Comparison of ENCODE assay signal across 17 mouse cellular contexts in genomic region chr1:25204636-25205035, GRCm38 (mm10).
A peak's percentile ranks its signal among the peaks of the same experiment; 100 is the strongest.
DNase-seq lines count a peak whose midpoint lies in the region; ATAC-seq and TF ChIP-seq lines count a peak whose summit lies in the region.
"Had no signal": no experiment of that assay in that cellular context is flagged by ENCODE, and none has a peak within 500 bp of the region (broad histone marks: within the 10 kb centered on the region; RNA-seq: fewer than 3 reads in every experiment).

No protein-coding gene starts in this region.

- TF ChIP-seq CTCF in forebrain, postnatal 0 days (IDR thresholded peaks at IDR 0.05; ENCODE audit: low read depth), result no peak

- H3K4me1 ChIP-seq in forebrain, postnatal 0 days (ENCODE audit: insufficient read depth), result no peaks in the 10 kb centered on the region
- H3K4me1 ChIP-seq in midbrain, embryonic 14.5 days (ENCODE audit: control insufficient read depth, insufficient read depth, low read length), result no peaks in the 10 kb centered on the region
- H3K4me1 ChIP-seq: limb, embryonic 12.5 days had no signal

- WGBS in forebrain, postnatal 0 days, result 36% methylated on average over 5 of the region's 5 CpGs
- 20% methylated on average over 5 of the region's 5 CpGs for WGBS in midbrain, embryonic 14.5 days

- no peak overlapping the region for H3K4me3 ChIP-seq in forebrain, postnatal 0 days (ENCODE audit: low read depth, low read length)
- no peak overlapping the region for H3K4me3 ChIP-seq in midbrain, embryonic 14.5 days (replicated peaks; ENCODE audit: low read depth, low read length)
- H3K4me3 ChIP-seq: erythroblast, embryonic 14.5 days; limb, embryonic 12.5 days had no signal

- H3K4me2 ChIP-seq in forebrain, postnatal 0 days (ENCODE audit: low read depth), result no peak overlapping the region
- peak overlapping the region; percentile 15; the same call in 1 of the 2 replicates for H3K4me2 ChIP-seq in midbrain, embryonic 14.5 days (ENCODE audit: low read length)
- H3K4me2 ChIP-seq: limb, embryonic 12.5 days had no signal

- peak; percentile 74 for ATAC-seq in forebrain, postnatal 0 days
- ATAC-seq in midbrain, embryonic 14.5 days (ENCODE audit: low FRiP score, low TSS enrichment), result peak; percentile 81
- ATAC-seq in megakaryocyte-erythroid progenitor cell, adult 5-6 weeks (replicated peaks; ENCODE audit: low FRiP score, low TSS enrichment, poor library complexity, severe bottlenecking), result no peak

- H3K27me3 ChIP-seq in forebrain, postnatal 0 days (ENCODE audit: insufficient read depth, low read length), result no peaks in the 10 kb centered on the region
- no peaks in the 10 kb centered on the region for H3K27me3 ChIP-seq in midbrain, embryonic 14.5 days (ENCODE audit: control insufficient read depth, insufficient read depth, low read length)
- H3K27me3 ChIP-seq: CH12.LX; limb, embryonic 12.5 days had no signal

- DNase-seq in embryo, embryonic 10 days (ENCODE audit: low spot score), result peak; percentile 14
- DNase-seq in embryo, embryonic 11 days, result no peak
- peak; percentile 26 for DNase-seq in brain, adult 2 months (ENCODE audit: low read depth, low spot score)
- peak; percentile 17 for DNase-seq in forebrain, postnatal 0 days
- DNase-seq in midbrain, embryonic 14.5 days, result peak; percentile 71
- no peak for DNase-seq in right cerebral cortex, postnatal 10 days (ENCODE audit: low spot score in 2 of 2)
- DNase-seq in layer of hippocampus, postnatal 25 days (ENCODE audit: extremely low spot score in 1 of 2, low spot score in 1 of 2), result no peak
- DNase-seq: cerebellum, adult 11-12 months; heart, adult 11 months; kidney, adult 9 months; right cerebral cortex, adult 18-20 months; thymus, postnatal 14 days had no signal

- no peaks in the 10 kb centered on the region for H3K36me3 ChIP-seq in forebrain, postnatal 0 days (ENCODE audit: insufficient read depth)
- H3K36me3 ChIP-seq in midbrain, embryonic 14.5 days (ENCODE audit: control insufficient read depth, insufficient read depth, low read length), result no peaks in the 10 kb centered on the region
- H3K36me3 ChIP-seq: limb, embryonic 12.5 days had no signal

- H3K27ac ChIP-seq in forebrain, postnatal 0 days (ENCODE audit: low read depth, low read length), result no peak overlapping the region; the same call in 1 of the 2 replicates
- H3K27ac ChIP-seq in midbrain, embryonic 14.5 days (replicated peaks; ENCODE audit: low read depth, low read length), result no peak overlapping the region
- H3K27ac ChIP-seq: limb, embryonic 12.5 days; liver, embryonic 14.5 days had no signal

- no peaks in the 10 kb centered on the region for H3K9me3 ChIP-seq in forebrain, postnatal 0 days (ENCODE audit: low read length)
- no peaks in the 10 kb centered on the region for H3K9me3 ChIP-seq in midbrain, embryonic 14.5 days (ENCODE audit: control insufficient read depth, low read length)
- H3K9me3 ChIP-seq: limb, embryonic 12.5 days had no signal

- H3K9ac ChIP-seq in forebrain, postnatal 0 days, result no peak overlapping the region
- no peak overlapping the region for H3K9ac ChIP-seq in midbrain, embryonic 14.5 days (replicated peaks; ENCODE audit: low read length)
- H3K9ac ChIP-seq: limb, embryonic 12.5 days; liver, embryonic 14.5 days had no signal

Comparison
In these comparisons a context has a peak if more than half of its experiments do, and no peak if none do; other contexts are left out.
1. DNase-seq: peak in embryo, embryonic 10 days (single experiment), brain, adult 2 months (single experiment), forebrain, postnatal 0 days (single experiment) and midbrain, embryonic 14.5 days (single experiment); none in embryo, embryonic 11 days (single experiment), right cerebral cortex, postnatal 10 days (0 of 2) and layer of hippocampus, postnatal 25 days (0 of 2).